8 mouse cellular contexts compared by ENCODE assay signal in the genomic region with DNA sequence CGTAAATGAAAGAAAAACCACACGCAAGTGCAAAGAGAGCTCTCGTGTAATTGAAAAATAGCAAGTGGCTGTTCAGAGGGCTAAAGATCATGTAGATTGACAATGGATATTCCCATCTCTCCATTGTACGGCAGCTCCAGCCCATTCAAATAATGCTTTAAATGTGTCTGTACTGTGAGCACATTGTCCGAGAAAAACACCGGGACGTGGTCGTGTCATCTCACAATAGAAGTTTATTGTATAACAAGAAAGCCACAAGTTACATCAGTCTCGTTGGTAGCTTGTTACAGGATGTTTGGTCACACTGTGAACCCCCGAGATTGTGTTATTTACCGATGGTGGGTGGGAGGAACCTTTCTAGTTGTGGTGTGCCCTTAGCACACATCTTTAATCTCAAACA. TPM values are rescaled to one million over a fixed set of nuclear protein-coding genes. Genes with fewer than 3 reads are reported as not detected.
A peak's percentile ranks its signal among the peaks of the same experiment; 100 is the strongest.
DNase-seq lines count a peak whose midpoint lies in the region; ATAC-seq and TF ChIP-seq lines count a peak whose summit lies in the region.

No protein-coding gene starts in this region.

- WGBS in heart, embryonic 14.5 days, result 15% methylated on average over 11 of the region's 11 CpGs
- WGBS in hindbrain, embryonic 11.5 days, result 11% methylated on average over 11 of the region's 11 CpGs
- 13% methylated on average over 11 of the region's 11 CpGs for WGBS in midbrain, embryonic 12.5 days

- peak overlapping the region; percentile 78 for H3K4me2 ChIP-seq in heart, embryonic 14.5 days (ENCODE audit: low read length)
- H3K4me2 ChIP-seq in hindbrain, embryonic 11.5 days (replicated peaks; ENCODE audit: low read depth, low read length), result peak overlapping the region; percentile 61
- H3K4me2 ChIP-seq in midbrain, embryonic 12.5 days (replicated peaks), result peak overlapping the region; percentile 62

- H3K9ac ChIP-seq in heart, embryonic 14.5 days (ENCODE audit: low read length), result peak overlapping the region; percentile 87
- H3K9ac ChIP-seq in ES-Bruce4 (ENCODE audit: low read depth, poor library complexity, severe bottlenecking), result peak overlapping the region; percentile 66
- peak overlapping the region; percentile 68 for H3K9ac ChIP-seq in hindbrain, embryonic 11.5 days (ENCODE audit: low read depth, low read length)
- peak overlapping the region; percentile 80 for H3K9ac ChIP-seq in midbrain, embryonic 12.5 days (replicated peaks)

- H3K4me1 ChIP-seq in heart, embryonic 14.5 days (ENCODE audit: control insufficient read depth in 2 of 2, insufficient read depth in 2 of 2, low read length in 2 of 2), result peaks cover 0 to 21% of the 10 kb centered on the region in 2 experiments; a peak in 3 of 4 replicates
- no peaks in the 10 kb centered on the region for H3K4me1 ChIP-seq in ES-Bruce4 (ENCODE audit: control insufficient read depth, insufficient read depth, low read length)
- no peaks in the 10 kb centered on the region for H3K4me1 ChIP-seq in hindbrain, embryonic 11.5 days (replicated peaks; ENCODE audit: control insufficient read depth, insufficient read depth, low read length)
- H3K4me1 ChIP-seq in midbrain, embryonic 12.5 days, result peaks cover 22% of the 10 kb centered on the region

- H3K27me3 ChIP-seq in heart, embryonic 14.5 days (ENCODE audit: control insufficient read depth, insufficient read depth, low read length), result no peaks in the 10 kb centered on the region
- no peaks in the 10 kb centered on the region for H3K27me3 ChIP-seq in ES-Bruce4 (ENCODE audit: control insufficient read depth, insufficient read depth, low read length, poor library complexity, severe bottlenecking)
- no peaks in the 10 kb centered on the region for H3K27me3 ChIP-seq in hindbrain, embryonic 11.5 days (ENCODE audit: control insufficient read depth, insufficient read depth, low read length)
- H3K27me3 ChIP-seq in midbrain, embryonic 12.5 days, result no peaks in the 10 kb centered on the region

- no peak for TF ChIP-seq CTCF in ES-Bruce4 (IDR thresholded peaks at IDR 0.05; ENCODE audit: low read depth, low read length)

- peak overlapping the region; percentile 89 to 91 for H3K27ac ChIP-seq in heart, embryonic 14.5 days (replicated peaks in 1 of 2; ENCODE audit: control insufficient read depth in 1 of 2, insufficient read depth in 1 of 2, low read depth in 2 of 2, low read length in 2 of 2)
- H3K27ac ChIP-seq in ES-Bruce4 (ENCODE audit: insufficient read depth, low read length), result peak overlapping the region; percentile 36; the same call in 1 of the 2 replicates
- peak overlapping the region; percentile 49; the same call in 1 of the 2 replicates for H3K27ac ChIP-seq in hindbrain, embryonic 11.5 days (ENCODE audit: low read depth, low read length)
- H3K27ac ChIP-seq in midbrain, embryonic 12.5 days (replicated peaks), result peak overlapping the region; percentile 86

- peak overlapping the region; percentile 68 to 73 for H3K4me3 ChIP-seq in heart, embryonic 14.5 days (ENCODE audit: control insufficient read depth in 1 of 2, insufficient read depth in 1 of 2, low read depth in 1 of 2, low read length in 2 of 2)
- peak overlapping the region; percentile 95 for H3K4me3 ChIP-seq in ES-Bruce4 (ENCODE audit: low read depth, low read length)
- peak overlapping the region; percentile 49 for H3K4me3 ChIP-seq in hindbrain, embryonic 11.5 days (ENCODE audit: low read depth, low read length)
- H3K4me3 ChIP-seq in midbrain, embryonic 12.5 days, result peak overlapping the region; percentile 56

- TF ChIP-seq POLR2A in ES-Bruce4 (IDR thresholded peaks at IDR 0.05; ENCODE audit: insufficient read depth, low read length), result no peak

- no peak for DNase-seq in heart, adult 11 months
- DNase-seq in hindbrain, embryonic 11.5 days (ENCODE audit: low spot score), result no peak
- DNase-seq in cerebellum, postnatal 10 days, result no peak
- DNase-seq in layer of hippocampus, adult 8-10 months (ENCODE audit: low spot score in 2 of 2), result no peak
- DNase-seq in kidney, postnatal 10 days, result no peak

- peaks cover 34% of the 10 kb centered on the region for H3K36me3 ChIP-seq in heart, embryonic 14.5 days (ENCODE audit: control insufficient read depth, insufficient read depth, low read length)
- H3K36me3 ChIP-seq in ES-Bruce4 (ENCODE audit: control insufficient read depth, insufficient read depth, low read length, poor library complexity, severe bottlenecking), result peaks cover 8% of the 10 kb centered on the region
- 0 out of 2 replicates have a peak, but pooled peaks cover 1% of the 10 kb centered on the region for H3K36me3 ChIP-seq in hindbrain, embryonic 11.5 days (ENCODE audit: control insufficient read depth, insufficient read depth, low read length)
- peaks cover 27% of the 10 kb centered on the region for H3K36me3 ChIP-seq in midbrain, embryonic 12.5 days

- no peaks in the 10 kb centered on the region for H3K9me3 ChIP-seq in heart, embryonic 14.5 days (ENCODE audit: control insufficient read depth, low read length)
- no peaks in the 10 kb centered on the region for H3K9me3 ChIP-seq in ES-Bruce4 (replicated peaks; ENCODE audit: control insufficient read depth, insufficient read depth, low read length, poor library complexity, severe bottlenecking)
- H3K9me3 ChIP-seq in hindbrain, embryonic 11.5 days (ENCODE audit: control insufficient read depth, low read length), result no peaks in the 10 kb centered on the region
- H3K9me3 ChIP-seq in midbrain, embryonic 12.5 days, result no peaks in the 10 kb centered on the region

- ATAC-seq in heart, embryonic 14.5 days (ENCODE audit: insufficient number of reproducible peaks, insufficient read depth, low FRiP score, low read depth), result no peak
- ATAC-seq in hindbrain, embryonic 11.5 days (ENCODE audit: low FRiP score), result peak; percentile 8; the same call in 1 of the 2 replicates
- 0 out of 2 replicates have a peak, but pooled peaks have one; percentile 7 for ATAC-seq in midbrain, embryonic 12.5 days (ENCODE audit: low FRiP score, low read depth)

- TF ChIP-seq EP300 in ES-Bruce4 (IDR thresholded peaks at IDR 0.05; ENCODE audit: insufficient read depth, low read depth, low read length), result no peak

RNA-seq across cellular contexts. Expression of a gene that starts 0.6 kb away (rescaled TPM):
- 38.5 and 42.2 TPM in 2 replicates for polyA plus RNA-seq in heart, embryonic 14.5 days (2014; fragmentation: Nextera tagmentation; extraction: Ambion mirVana)
- 56.1 and 59.9 TPM in 2 replicates for polyA plus RNA-seq in ES-Bruce4 (2011; ENCODE audit: insufficient read depth, insufficient read length, low read depth, missing spikeins)
- 56.4 and 59.2 TPM in 2 replicates for polyA plus RNA-seq in hindbrain, embryonic 11.5 days (2014; fragmentation: Nextera tagmentation; extraction: Ambion mirVana)
- polyA plus RNA-seq in midbrain, embryonic 12.5 days (2016; fragmentation: Nextera tagmentation; extraction: Ambion mirVana), result 51.9 and 52.8 TPM in 2 replicates
- 10 to 100 TPM; 26.9 to 34.1 (median 31.9) TPM for total RNA-seq in layer of hippocampus, adult 8-10 months (2022)

RNA-seq across cellular contexts. Expression of a gene that starts 0.9 kb away (rescaled TPM):
- polyA plus RNA-seq in heart, embryonic 14.5 days (2014; fragmentation: Nextera tagmentation; extraction: Ambion mirVana), result 24.5 and 28.5 TPM in 2 replicates
- polyA plus RNA-seq in ES-Bruce4 (2011; ENCODE audit: insufficient read depth, insufficient read length, low read depth, missing spikeins), result 43.0 and 43.3 TPM in 2 replicates
- 67.2 and 69.8 TPM in 2 replicates for polyA plus RNA-seq in hindbrain, embryonic 11.5 days (2014; fragmentation: Nextera tagmentation; extraction: Ambion mirVana)
- polyA plus RNA-seq in midbrain, embryonic 12.5 days (2016; fragmentation: Nextera tagmentation; extraction: Ambion mirVana), result 59.5 and 61.8 TPM in 2 replicates
- 10 to 100 TPM; 15.7 to 30.6 (median 22.0) TPM for total RNA-seq in layer of hippocampus, adult 8-10 months (2022)

RNA-seq across cellular contexts. Expression of a gene that starts 22.0 kb away (rescaled TPM):
- 130 and 155 TPM in 2 replicates for polyA plus RNA-seq in heart, embryonic 14.5 days (2014; fragmentation: Nextera tagmentation; extraction: Ambion mirVana)
- polyA plus RNA-seq in ES-Bruce4 (2011; ENCODE audit: insufficient read depth, insufficient read length, low read depth, missing spikeins), result 201 and 216 TPM in 2 replicates
- polyA plus RNA-seq in hindbrain, embryonic 11.5 days (2014; fragmentation: Nextera tagmentation; extraction: Ambion mirVana), result 159 and 195 TPM in 2 replicates
- 175 and 180 TPM in 2 replicates for polyA plus RNA-seq in midbrain, embryonic 12.5 days (2016; fragmentation: Nextera tagmentation; extraction: Ambion mirVana)
- total RNA-seq in layer of hippocampus, adult 8-10 months (2022), result 100 to 1,000 TPM; 129 to 171 (median 145) TPM

RNA-seq across cellular contexts. Expression of a gene that starts 53.2 kb away (rescaled TPM):
- 214 and 221 TPM in 2 replicates for polyA plus RNA-seq in heart, embryonic 14.5 days (2014; fragmentation: Nextera tagmentation; extraction: Ambion mirVana)
- 298 and 313 TPM in 2 replicates for polyA plus RNA-seq in ES-Bruce4 (2011; ENCODE audit: insufficient read depth, insufficient read length, low read depth, missing spikeins)
- polyA plus RNA-seq in hindbrain, embryonic 11.5 days (2014; fragmentation: Nextera tagmentation; extraction: Ambion mirVana), result 545 and 568 TPM in 2 replicates
- polyA plus RNA-seq in midbrain, embryonic 12.5 days (2016; fragmentation: Nextera tagmentation; extraction: Ambion mirVana), result 481 and 498 TPM in 2 replicates
- 100 to 1,000 TPM; 104 to 124 (median 112) TPM for total RNA-seq in layer of hippocampus, adult 8-10 months (2022)

RNA-seq across cellular contexts. Expression of a gene that starts 59.0 kb away (rescaled TPM):
- 18.8 and 20.9 TPM in 2 replicates for polyA plus RNA-seq in heart, embryonic 14.5 days (2014; fragmentation: Nextera tagmentation; extraction: Ambion mirVana)
- 77.7 and 80.2 TPM in 2 replicates for polyA plus RNA-seq in ES-Bruce4 (2011; ENCODE audit: insufficient read depth, insufficient read length, low read depth, missing spikeins)
- polyA plus RNA-seq in hindbrain, embryonic 11.5 days (2014; fragmentation: Nextera tagmentation; extraction: Ambion mirVana), result 42.1 and 45.2 TPM in 2 replicates
- polyA plus RNA-seq in midbrain, embryonic 12.5 days (2016; fragmentation: Nextera tagmentation; extraction: Ambion mirVana), result 33.3 and 35.4 TPM in 2 replicates
- total RNA-seq in layer of hippocampus, adult 8-10 months (2022), result 10 to 100 TPM; 25.7 to 28.4 (median 25.8) TPM

Comparison
In these comparisons a context has a peak if more than half of its experiments do, and no peak if none do; other contexts are left out.
1. H3K27ac ChIP-seq: peak in every context shown above with its lines; median percentile 90 in heart, embryonic 14.5 days; 86 in midbrain, embryonic 12.5 days; 49 in hindbrain, embryonic 11.5 days; 36 in ES-Bruce4.